Mouse (Mus musculus): ENCODE data around the gene Psmc4.

Gene Psmc4

GRCm38 (mm10) chr7:28049476-28050409 lies at the start of gene Psmc4:
Gene Psmc4 (minus strand): TSS chr7:28050101.
- in situ Hi-C loops (cut with MseI, MboI), result loop anchor here in 1 of 2 experiments (10.0 kb wide), 1 partner anchor 95 kb away; no protein-coding TSS in a partner anchor

DNA sequence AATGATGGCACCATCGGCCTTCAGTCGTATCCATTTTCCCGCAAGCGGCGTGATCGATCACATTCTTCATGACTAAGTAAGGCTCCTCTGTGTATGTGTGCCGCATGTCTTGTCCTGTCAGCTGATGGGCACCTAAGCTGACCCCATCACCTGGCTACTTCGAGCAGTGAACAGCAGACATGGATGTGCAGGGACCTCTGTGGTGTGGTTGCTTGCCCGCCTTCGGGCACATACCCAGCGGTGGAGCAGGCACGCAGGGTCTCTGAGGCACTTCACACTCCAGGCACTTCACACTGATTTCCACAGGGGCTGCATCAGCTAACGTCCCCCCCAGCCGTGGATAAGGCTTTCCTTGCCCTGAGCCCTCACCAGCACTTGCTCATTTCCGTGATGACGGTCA lies 49.2 kb upstream of the Psmc4 start:
- in situ Hi-C loops (cut with MseI, MboI), result no loop called here

DNA sequence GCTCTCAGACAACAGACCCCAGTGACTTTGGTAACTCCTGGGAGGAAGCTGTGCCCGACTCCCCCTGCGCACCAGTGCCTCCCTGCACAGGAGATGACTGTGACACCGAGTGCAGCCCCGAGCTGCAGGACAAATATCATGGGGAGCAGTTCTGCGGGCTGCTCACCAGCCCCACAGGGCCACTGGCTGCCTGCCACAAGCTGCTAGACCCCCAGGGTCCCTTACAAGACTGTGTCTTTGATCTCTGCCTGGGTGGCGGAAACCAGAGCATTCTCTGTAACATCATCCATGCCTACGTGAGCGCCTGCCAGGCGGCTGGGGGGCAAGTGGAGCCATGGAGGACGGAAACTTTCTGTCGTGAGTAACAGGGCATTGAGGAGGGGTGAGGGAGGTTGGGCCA lies 43.6 kb upstream of the Psmc4 start:
- in situ Hi-C loops (cut with MseI, MboI), result no loop called here

GRCm38 (mm10) chr7:28086236-28086635 lies 36.3 kb upstream of the Psmc4 start:
- in situ Hi-C loops (cut with MseI, MboI), result no loop called here

- in situ Hi-C loops (cut with MseI, MboI), result no loop called here
Observed at GRCm38 (mm10) chr7:28084215-28084614, 34.3 kb upstream of the Psmc4 start.

- in situ Hi-C loops (cut with MseI, MboI), result no loop called here
Observed at GRCm38 (mm10) chr7:28070531-28071298, 20.8 kb upstream of the Psmc4 start, which contains the start of gene Fcgbp. Gene Fcgbp (plus strand): TSS chr7:28071236.

- in situ Hi-C loops (cut with MseI, MboI), result no loop called here
Observed at GRCm38 (mm10) chr7:28069546-28070172, 19.8 kb upstream of the Psmc4 start.

DNA sequence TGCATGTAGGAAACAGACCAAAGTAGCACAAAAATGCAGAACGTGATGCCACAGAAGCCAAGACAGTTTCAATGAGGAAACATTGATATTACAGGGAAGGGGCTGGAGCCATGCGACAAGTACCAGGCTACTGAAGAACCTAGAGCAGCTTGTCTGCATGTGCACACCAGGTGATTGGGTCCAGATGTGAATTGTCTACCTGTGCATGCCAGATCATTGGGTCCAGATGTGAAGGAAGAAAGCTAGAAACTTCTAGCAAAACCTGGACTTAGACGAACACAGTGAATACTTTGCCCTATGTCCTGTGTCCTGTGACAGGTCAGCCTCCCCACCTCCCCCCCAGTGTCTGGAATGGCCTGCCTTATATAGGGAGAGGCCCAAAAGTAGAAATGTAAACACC lies 18.8 kb upstream of the Psmc4 start:
- in situ Hi-C loops (cut with MseI, MboI), result no loop called here

DNA sequence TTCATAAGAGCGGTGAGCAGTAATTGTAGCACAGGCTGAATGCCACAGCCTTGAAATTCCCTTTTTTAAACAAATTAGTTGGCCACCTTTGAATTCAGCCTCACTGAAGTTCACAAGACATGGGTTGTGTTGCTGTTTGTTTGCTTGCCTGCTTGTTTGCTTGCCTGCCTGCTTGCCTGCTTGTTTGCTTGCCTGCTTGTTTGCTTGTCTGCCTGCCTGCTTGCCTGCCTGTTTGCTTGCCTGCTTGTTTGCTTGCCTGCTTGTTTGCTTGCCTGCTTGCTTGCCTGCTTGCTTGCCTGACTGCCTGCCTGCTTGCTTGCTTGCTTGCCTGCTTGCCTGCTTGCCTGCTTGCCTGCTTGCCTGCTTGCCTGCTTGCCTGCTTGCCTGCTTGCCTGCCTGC lies 10.1 kb upstream of the Psmc4 start:
- in situ Hi-C loops (cut with MseI, MboI), result loop anchor here in 1 of 2 experiments (10.0 kb wide), 1 partner anchor 85 kb away; no protein-coding TSS in a partner anchor

DNA sequence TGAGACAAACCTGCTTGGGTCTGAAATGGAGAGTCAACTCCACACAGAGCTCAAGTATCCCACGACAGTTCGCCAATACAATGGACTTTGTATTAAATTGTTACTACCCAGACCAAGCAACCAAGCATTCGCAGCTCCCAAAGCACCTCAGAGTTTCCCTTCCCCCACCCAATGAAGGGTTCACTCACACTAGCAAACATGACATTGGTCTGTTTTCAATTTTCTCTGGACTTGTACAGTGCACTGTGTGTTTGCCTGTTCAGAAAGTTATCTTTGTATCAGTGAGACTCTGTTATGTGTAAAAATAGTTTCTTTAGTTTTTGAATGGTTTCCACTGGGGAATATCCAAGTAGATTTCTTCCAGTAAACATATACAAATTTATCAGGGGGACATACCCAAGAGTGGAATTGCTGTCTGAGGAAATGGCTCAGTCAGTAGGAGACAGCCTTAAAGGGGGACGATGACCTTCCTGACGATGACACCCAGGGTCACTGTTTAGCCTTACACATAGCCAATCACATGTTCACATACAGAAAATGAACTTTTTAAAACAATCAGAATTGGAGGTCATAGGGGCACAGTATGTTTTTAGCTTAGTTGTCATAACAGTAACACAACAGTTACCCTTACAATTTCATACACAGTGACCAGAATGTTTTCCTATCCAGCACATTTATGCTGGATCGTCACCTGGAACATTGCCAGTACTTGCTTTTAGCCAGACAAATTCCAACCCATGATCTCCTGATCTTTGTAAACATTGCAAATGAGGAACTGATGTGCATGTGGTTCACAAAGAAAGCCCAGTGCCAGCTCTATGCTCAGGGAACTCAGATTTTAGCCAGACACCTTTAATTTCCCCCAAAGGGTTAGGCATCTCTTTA lies 3.4 kb upstream of the Psmc4 start:
- in situ Hi-C loops (cut with MseI, MboI), result loop anchor here in 1 of 2 experiments (10.0 kb wide), 1 partner anchor 92 kb away; no protein-coding TSS in a partner anchor

DNA sequence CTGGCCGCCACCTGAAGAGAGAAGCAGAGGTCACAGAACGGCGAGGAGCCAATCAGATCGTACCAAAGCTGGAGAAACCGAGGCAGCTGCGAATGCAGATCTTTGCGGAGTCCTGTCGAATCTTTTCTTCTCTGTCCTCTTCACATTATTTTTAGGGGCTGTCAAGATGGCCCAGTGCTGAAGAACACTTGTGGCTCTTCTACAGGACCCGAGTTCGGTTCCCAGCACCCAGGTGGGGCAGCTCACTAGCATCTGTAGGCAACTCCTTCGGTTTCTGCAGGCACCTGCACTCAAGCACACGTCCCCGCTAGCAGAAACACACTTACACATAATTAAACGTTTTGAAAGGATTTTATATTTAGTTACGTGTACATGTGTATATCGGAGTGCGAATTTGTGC lies 683 bp upstream of the Psmc4 start:
- in situ Hi-C loops (cut with MseI, MboI), result loop anchor here in 1 of 2 experiments (10.0 kb wide), 1 partner anchor 94 kb away; no protein-coding TSS in a partner anchor

- in situ Hi-C loops (cut with MseI, MboI), result no loop called here
Observed at GRCm38 (mm10) chr7:28044524-28044923, 5.4 kb downstream of the Psmc4 start.

DNA sequence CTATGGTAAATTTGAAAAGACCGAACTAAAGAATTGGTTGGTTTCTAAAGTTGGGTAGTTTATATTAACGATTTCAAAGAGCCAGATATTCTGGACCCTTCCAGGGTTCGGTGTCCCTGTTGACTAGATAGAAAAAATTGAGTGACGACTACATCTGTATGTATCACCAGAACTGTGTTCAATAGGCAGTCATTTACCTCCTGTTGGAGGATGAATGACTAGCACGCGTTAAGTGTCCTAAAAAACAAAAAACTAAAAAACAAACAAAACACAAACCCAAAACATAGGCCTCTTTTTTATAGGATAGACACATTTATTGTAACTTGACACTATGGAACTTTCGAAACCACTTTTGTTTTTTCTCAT lies 35.5 kb downstream of the Psmc4 start:
- in situ Hi-C loops (cut with MseI, MboI), result no loop called here

GRCm38 (mm10) chr7:28013549-28014444 lies 36.1 kb downstream of the Psmc4 start, which contains the start of gene Zfp850:
Gene Zfp850 (minus strand): TSS chr7:28014115.
- in situ Hi-C loops (cut with MseI, MboI), result no loop called here

DNA sequence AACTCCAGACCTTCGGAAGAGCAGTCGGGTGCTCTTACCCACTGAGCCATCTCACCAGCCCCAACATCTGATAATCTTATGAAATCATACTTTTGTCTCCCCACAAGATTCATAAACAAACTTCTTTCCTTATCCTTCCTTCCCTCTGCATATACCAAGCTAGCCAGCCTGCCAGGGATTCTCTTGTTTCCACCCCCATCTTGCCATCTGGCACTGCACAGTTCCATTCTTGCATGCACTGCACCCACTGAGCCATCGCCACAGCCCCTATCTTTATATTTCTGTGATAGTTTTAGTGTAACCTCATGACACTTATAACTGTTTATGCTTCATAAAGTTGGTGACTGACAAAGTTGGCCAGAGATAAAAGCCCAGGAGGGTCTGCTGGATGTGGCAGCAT lies 39.6 kb downstream of the Psmc4 start:
- in situ Hi-C loops (cut with MseI, MboI), result no loop called here
